Mouse (Mus musculus) hindbrain, postnatal 0 days (tissue): ENCODE data around the gene Cd2. TPM values are rescaled to one million over a fixed set of nuclear protein-coding genes. Genes with fewer than 3 reads are reported as not detected.
A peak's percentile ranks its signal among the peaks of the same experiment; 100 is the strongest.

Experiments
- ATAC-seq: fragments of 200-750 bp; cut with Nextera tagmentation; 2 replicates; pipeline ENCODE4 v1.8.0; 2017; ENCODE audit warnings: mild to moderate bottlenecking, moderate TSS enrichment, moderate library complexity
- DNase-seq: peaks from one replicate; pipeline ENCODE4 v3.0.0-alpha.2; 2015; ENCODE audit warnings: low spot score
- H3K27ac ChIP-seq: fragments of 300-500 bp; sonication (generic); 2 replicates; pipeline ENCODE4 v1.5.1; 2014; ENCODE audit warnings: mild to moderate bottlenecking
- H3K27me3 ChIP-seq: fragments of 300-500 bp; sonication (generic); 2 replicates; pipeline ENCODE4 v1.6.1; 2014; ENCODE audit warnings: low read length, mixed read lengths; ENCODE audit not compliant: insufficient read depth
- H3K36me3 ChIP-seq: fragments of 300-500 bp; sonication (generic); 2 replicates; pipeline ENCODE4 v1.6.1; 2014; ENCODE audit warnings: low read length, mixed read lengths; ENCODE audit not compliant: insufficient read depth
- H3K4me1 ChIP-seq: fragments of 300-500 bp; sonication (generic); 2 replicates; pipeline ENCODE4 v1.6.1; 2014; ENCODE audit warnings: antibody characterized with exemption, low read length, mixed read lengths; ENCODE audit not compliant: insufficient read depth
- H3K4me2 ChIP-seq: fragments of 300-500 bp; sonication (generic); 2 replicates; pipeline ENCODE4 v1.6.1; 2014; ENCODE audit warnings: low read depth, mild to moderate bottlenecking, low read length, moderate library complexity, mixed read lengths
- H3K4me3 ChIP-seq: fragments of 300-500 bp; sonication (generic); 2 replicates; pipeline ENCODE4 v1.5.1; 2014; ENCODE audit warnings: low read length
- H3K9ac ChIP-seq: fragments of 300-500 bp; sonication (generic); replicated peaks from 2 replicates; pipeline ENCODE4 v1.6.1; 2014; ENCODE audit warnings: mild to moderate bottlenecking, low read length, moderate library complexity, mixed read lengths
- H3K9me3 ChIP-seq: fragments of 300-500 bp; sonication (generic); 2 replicates; pipeline ENCODE4 v1.6.1; 2016; ENCODE audit warnings: low read length, mixed read lengths
- CTCF ChIP-seq: IDR thresholded peaks from 2 replicates; pipeline ENCODE4 v1.5.1; 2016; ENCODE audit warnings: antibody characterized with exemption, control low read depth, low read depth
- WGBS: fragments of 180-500 bp; shearing (Covaris S2); extraction: QIAGEN DNeasy Blood & Tissue Kit; methylation state at CpG from one replicate; pipeline ENCODE4 v1.1.7; 2014; 5-methylcytosine and 5-hydroxymethylcytosine counted together
- polyA plus RNA-seq: library from polyadenylated mRNA; unstranded; fragments of >200 nt; fragmentation: Nextera tagmentation; extraction: Ambion mirVana; gene quantifications from 2 replicates; pipeline ENCODE4 v1.2.1, GENCODE M21; 2015
- total RNA-seq: library from RNA; depleted of rRNA; stranded (reverse); fragments of >200 nt; gene quantifications from 2 replicates; pipeline ENCODE4 v1.2.3, GENCODE M21; 2014

Gene Cd2
- total and polyA plus RNA-seq, 2 experiments from 2014 or later, result not detected

- Histone ChIP-seq H3K27me3 (no peaks in the 10 kb centered on the region), H3K27ac (peak overlapping the region; percentile 57), H3K9me3 (no peaks in the 10 kb centered on the region), H3K4me3 (peak overlapping the region; percentile 3; the same call in 1 of the 2 replicates), H3K4me1 (0 out of 2 replicates have a peak, but pooled peaks cover 4% of the 10 kb centered on the region), H3K4me2 (peak overlapping the region; percentile 41), H3K9ac (no peak overlapping the region; the same call in 1 of the 2 replicates), H3K36me3 (no peaks in the 10 kb centered on the region)
- DNase-seq (peak; percentile 74), ATAC-seq (peak; percentile 72)
- peak; percentile 18; the same call in 1 of the 2 replicates for TF ChIP-seq CTCF
- WGBS, result 13% methylated on average over 23 of the region's 23 CpGs
These were observed 12.7 kb upstream of the Cd2 start for GRCm38 (mm10) chr3:101300271-101301071.

DNA sequence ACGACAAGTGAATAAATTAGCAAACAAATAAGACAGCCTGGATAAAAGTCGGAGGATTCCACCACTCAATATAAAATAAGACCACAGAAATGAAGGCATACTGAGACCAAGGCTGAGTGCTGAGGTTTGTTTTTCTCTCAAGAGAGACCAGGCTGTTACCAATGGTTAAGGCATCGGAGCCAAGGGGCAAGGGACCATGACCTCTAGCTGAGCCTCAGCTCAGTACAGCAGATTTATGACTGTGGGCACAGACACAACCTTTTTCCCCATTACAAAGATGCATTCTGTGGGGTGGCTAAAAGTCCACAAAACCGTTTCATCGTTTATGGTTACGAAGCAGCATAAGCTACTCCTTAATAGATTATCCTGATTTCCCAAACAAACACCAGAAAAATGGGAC lies 11.9 kb upstream of the Cd2 start:
- 69% methylated on average over 6 of the region's 6 CpGs for WGBS
- Histone ChIP-seq H3K4me3 (no peak overlapping the region), H3K4me2 (no peak overlapping the region), H3K4me1 (no peaks in the 10 kb centered on the region), H3K27me3 (no peaks in the 10 kb centered on the region), H3K27ac (peak overlapping the region; percentile 57; the same call in 1 of the 2 replicates), H3K9me3 (no peaks in the 10 kb centered on the region), H3K36me3 (no peaks in the 10 kb centered on the region), H3K9ac (no peak overlapping the region)
- ATAC-seq, result no peak
- no peak for TF ChIP-seq CTCF
- DNase-seq, result no peak

GRCm38 (mm10) chr3:101297221-101297620 lies 9.5 kb upstream of the Cd2 start:
- H3K9ac ChIP-seq, result no peak overlapping the region
- H3K27ac ChIP-seq, result no peak overlapping the region
- no peak overlapping the region for H3K4me3 ChIP-seq
- no peak for TF ChIP-seq CTCF
- DNase-seq, result no peak
- H3K27me3 ChIP-seq, result no peaks in the 10 kb centered on the region
- no peaks in the 10 kb centered on the region for H3K36me3 ChIP-seq
- no peak for ATAC-seq
- no peak overlapping the region for H3K4me2 ChIP-seq
- no peaks in the 10 kb centered on the region for H3K4me1 ChIP-seq
- no peaks in the 10 kb centered on the region for H3K9me3 ChIP-seq
- WGBS, result 89% methylated on average over 5 of the region's 5 CpGs

DNA sequence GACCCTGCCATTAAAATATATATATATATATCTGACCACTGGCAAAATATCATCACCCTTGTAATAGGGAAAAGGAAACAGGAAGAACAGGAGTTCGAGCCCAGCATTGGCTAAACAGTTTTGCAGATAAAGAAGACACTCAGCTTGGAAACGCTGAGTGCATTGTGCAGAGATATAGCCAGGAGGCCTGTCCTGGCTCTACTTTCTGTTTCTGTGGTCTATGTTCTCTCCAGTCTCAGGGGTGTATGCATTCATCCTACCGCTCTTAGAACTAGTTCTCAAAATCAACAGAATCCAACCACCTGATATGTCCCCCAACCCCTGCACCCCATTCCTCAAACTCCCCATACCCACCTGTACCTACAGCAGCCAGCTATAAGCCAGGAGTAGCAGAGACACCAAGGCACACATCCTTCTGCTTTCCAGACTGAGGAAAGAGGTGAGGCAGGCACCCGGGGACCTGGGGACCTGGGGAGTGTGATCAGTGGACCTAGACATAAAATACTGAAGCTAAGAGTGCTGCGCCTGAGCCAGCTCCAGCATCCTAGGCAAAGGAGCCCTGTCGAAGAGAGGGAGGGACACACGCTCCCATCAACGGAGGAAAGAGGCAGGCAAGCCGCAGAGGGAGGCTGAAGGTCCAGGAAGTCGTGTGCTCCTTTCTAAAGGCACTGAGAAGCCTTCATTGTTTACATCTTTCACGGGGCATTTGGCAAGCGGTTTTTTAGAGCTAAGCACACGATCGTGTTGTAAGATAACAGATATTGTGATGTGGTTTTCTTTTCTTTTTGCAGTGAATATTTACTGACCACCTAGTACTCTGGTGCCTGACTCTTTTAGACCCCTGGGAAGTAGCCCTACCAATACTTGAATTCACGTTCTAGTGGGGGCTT lies 8.4 kb upstream of the Cd2 start:
- Histone ChIP-seq H3K9me3 (no peaks in the 10 kb centered on the region), H3K27me3 (no peaks in the 10 kb centered on the region), H3K27ac (no peak overlapping the region), H3K36me3 (no peaks in the 10 kb centered on the region), H3K4me3 (no peak overlapping the region), H3K4me1 (no peaks in the 10 kb centered on the region), H3K4me2 (no peak overlapping the region), H3K9ac (no peak overlapping the region)
- TF ChIP-seq CTCF, result no peak
- DNase-seq, result no peak
- WGBS, result 53% methylated on average over 15 of the region's 15 CpGs
- no peak for ATAC-seq

GRCm38 (mm10) chr3:101295366-101295867 lies 7.7 kb upstream of the Cd2 start:
- Histone ChIP-seq H3K4me1 (no peaks in the 10 kb centered on the region), H3K4me3 (no peak overlapping the region), H3K9ac (no peak overlapping the region), H3K4me2 (no peak overlapping the region), H3K27me3 (no peaks in the 10 kb centered on the region), H3K9me3 (no peaks in the 10 kb centered on the region), H3K36me3 (no peaks in the 10 kb centered on the region), H3K27ac (no peak overlapping the region)
- ATAC-seq (peak; percentile 57; the same call in 1 of the 2 replicates), DNase-seq (peak; percentile 91)
- TF ChIP-seq CTCF, result peak; percentile 98
- 5% methylated on average over 11 of the region's 11 CpGs for WGBS

- 80% methylated on average over 10 of the region's 10 CpGs for WGBS
- no peak overlapping the region for H3K9ac ChIP-seq
- H3K4me1 ChIP-seq, result no peaks in the 10 kb centered on the region
- H3K36me3 ChIP-seq, result no peaks in the 10 kb centered on the region
- no peak overlapping the region for H3K4me3 ChIP-seq
- DNase-seq (no peak), ATAC-seq (peak; percentile 42; the same call in 1 of the 2 replicates)
- H3K27ac ChIP-seq, result no peak overlapping the region
- TF ChIP-seq CTCF, result no peak
- H3K9me3 ChIP-seq, result no peaks in the 10 kb centered on the region
- no peak overlapping the region for H3K4me2 ChIP-seq
- H3K27me3 ChIP-seq, result no peaks in the 10 kb centered on the region
These were observed 7.0 kb upstream of the Cd2 start for GRCm38 (mm10) chr3:101294487-101295365.
